Mouse (Mus musculus) thymus, postnatal 25 days (tissue): Measurements from ENCODE around the gene Hinfp.
"Not testable (repeated sequence)": the region's sequence is repeated elsewhere in the genome, so short reads cannot be mapped to it uniquely, and the experiment has no call there.

Source experiments
- DNase-seq: peaks from one replicate; pipeline ENCODE4 v3.0.0; 2022

Hinfp gene

DNA sequence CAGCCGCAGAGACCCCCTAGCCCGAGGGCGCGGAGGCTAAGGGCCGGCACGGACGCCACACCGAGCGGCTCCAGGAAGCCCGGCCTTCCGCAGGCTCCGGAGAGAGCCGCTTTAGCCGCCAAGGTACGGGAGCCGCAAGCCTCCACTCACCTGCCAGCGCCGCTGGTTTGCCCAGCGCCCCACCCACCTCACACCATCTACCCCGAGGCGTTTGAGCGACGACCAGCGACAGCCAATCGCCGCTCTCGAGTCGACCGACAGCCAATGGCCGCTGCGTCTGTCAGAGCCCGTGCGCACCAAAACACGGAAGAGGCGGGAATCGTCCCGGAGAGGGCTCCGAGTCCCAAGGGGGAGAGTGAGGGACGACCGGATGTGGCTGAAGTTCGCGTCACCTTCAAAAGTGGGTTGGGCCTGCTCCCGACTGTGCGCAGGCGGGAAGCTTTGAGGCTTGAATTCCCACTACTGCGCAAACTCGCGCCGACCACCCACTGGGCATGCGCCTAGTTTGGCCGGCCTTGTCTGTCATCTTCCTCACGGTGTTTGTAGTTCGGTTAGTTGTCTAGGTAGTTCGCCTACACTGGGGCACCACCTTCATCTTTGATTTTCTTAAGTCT lies at the start of gene Hinfp:
Hinfp (minus strand) TSS at position 206 of the 614 bp plus-strand sequence.
- peak; percentile 96 for DNase-seq

GRCm38 (mm10) chr9:44353142-44353541 lies 47.7 kb upstream of the Hinfp start:
- no peak for DNase-seq

- DNase-seq, result no peak
Measured at GRCm38 (mm10) chr9:44352337-44352736, 46.9 kb upstream of the Hinfp start.

GRCm38 (mm10) chr9:44351396-44351795 lies 45.9 kb upstream of the Hinfp start:
- no peak for DNase-seq

DNA sequence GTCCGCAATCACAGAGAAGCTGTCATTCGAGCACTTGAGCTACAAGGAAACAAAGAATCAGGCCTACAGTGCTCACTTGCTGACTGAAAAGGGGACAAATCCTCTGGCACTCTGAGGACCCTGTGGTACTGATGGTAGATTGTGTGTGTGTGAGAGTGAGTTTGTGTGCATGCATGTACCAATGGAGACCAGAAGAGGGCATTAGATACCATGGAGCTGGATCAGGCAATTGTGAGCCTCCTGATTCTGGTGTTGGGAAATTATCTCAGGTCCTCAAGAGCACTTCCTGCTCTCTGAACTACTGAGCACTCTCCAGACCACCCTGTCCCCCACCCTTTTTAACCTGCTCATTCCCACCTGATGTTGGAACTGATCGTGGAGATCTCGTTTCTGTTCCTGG lies 43.1 kb upstream of the Hinfp start:
- DNase-seq, result no peak

GRCm38 (mm10) chr9:44347621-44348020 lies 42.1 kb upstream of the Hinfp start:
- no peak for DNase-seq

- no peak for DNase-seq
Measured at GRCm38 (mm10) chr9:44347166-44347565, 41.7 kb upstream of the Hinfp start.

DNA sequence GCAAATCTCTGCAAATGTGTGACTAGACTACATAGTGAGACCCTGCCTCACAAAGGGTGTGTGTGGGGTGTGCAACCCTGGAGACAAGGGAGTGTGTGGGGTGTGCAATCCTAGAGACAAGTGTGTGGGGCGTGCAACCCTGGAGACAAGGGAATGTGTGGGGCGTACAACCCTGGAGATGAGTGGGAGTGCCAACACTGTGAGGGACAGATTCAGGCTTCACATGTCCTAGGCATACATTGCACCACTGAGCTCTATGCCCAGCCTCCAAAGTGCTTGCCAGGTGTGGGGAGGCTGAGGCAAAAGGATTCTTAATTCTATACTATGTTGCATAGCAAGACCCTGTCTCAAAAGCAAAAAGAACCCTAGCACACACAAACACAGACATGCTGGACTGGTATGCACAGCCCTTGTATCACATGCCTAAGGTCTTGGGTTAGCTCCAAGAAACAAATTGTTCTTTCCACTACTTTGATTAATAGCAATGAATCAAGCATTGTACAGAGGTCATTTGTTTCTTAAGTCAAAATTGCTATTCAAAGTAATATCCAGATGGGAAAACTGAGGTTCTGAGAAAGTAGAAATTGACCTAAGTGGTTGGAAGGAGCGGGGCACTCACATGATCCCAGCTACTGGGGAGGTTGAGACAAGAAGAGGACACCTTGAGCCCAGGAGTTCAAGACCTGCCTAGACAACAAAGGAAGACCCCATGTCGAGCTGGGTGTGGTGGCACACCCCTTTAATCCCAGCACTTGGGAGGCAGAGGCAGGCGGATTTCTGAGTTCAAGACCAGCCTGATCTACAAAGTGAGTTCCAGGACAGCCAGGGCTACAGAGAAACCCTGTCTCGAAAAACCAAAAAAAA lies 40.3 kb upstream of the Hinfp start:
- DNase-seq, result no peak

DNA sequence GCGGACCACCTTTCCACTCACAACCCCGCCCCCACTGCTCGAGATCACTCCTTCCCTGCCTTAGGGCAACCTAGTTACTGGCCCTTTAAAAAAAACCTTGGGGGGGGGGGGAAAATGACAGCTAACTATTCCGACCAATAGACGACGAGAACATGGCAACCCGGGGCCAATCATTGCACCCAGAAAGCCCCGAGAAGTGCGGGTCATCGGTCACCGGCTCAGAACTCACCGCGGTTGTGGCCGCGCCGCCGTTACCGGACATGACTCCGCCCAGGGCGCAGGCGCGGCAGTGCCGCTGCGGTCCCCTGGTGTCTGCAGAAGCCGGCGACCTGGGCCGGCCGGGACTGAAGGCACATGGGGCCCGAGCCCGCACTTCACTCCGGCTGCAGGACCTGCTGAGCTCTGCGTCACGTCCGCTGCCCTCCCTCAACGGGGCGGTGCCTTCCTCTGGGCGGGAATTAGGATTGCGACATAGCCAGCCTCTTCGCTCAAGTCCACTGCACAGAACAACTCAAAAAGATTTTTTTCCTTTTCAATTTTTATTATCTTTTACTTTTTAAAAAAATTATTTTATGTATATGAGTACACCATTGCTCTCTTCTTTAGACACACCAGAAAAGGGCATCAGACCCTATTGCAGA lies 38.4 kb upstream of the Hinfp start, which contains the start of gene Hmbs:
Hmbs (minus strand) TSS at position 448 of the 641 bp plus-strand sequence.
- peak; percentile 89 for DNase-seq

DNA sequence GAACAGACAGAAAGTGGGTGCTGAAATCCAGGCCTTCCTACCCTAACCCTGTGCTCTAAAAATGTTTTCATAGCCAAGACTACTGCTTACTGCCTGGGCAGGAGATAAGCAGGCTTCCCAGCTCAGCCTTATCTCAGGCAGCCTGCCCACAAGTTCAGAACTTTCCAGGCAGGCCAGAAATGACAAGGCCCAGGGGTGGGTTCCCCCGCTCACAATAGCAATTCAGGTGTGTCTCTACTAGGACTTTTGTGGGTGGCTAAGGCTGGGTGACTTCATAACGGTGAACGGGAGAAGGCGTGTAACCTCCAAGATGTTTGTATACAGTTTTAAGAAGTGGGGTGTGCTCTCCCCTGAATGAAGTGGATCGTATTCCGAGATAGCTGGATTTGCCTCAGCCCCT lies 37.8 kb upstream of the Hinfp start:
- DNase-seq, result no peak

DNA sequence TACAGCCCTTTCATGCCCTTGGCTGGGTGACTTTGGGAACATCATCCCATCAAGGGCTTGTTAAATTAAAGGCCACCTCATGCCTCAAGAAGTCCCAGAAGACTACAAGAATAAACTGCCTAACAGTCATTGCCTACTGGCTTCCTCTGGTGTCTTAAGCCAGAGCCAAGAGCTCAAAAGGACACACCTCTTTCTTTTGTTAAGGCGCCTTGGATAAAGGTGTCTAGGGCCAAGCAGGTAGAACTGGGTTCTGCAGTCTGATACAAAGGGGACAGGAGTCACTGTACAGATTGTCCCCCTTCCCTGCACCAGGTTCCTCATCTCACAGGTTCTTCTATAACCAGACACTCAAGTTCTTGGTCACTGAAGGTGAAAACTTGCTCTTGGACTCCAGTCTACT lies 37.1 kb upstream of the Hinfp start:
- DNase-seq, result no peak

DNA sequence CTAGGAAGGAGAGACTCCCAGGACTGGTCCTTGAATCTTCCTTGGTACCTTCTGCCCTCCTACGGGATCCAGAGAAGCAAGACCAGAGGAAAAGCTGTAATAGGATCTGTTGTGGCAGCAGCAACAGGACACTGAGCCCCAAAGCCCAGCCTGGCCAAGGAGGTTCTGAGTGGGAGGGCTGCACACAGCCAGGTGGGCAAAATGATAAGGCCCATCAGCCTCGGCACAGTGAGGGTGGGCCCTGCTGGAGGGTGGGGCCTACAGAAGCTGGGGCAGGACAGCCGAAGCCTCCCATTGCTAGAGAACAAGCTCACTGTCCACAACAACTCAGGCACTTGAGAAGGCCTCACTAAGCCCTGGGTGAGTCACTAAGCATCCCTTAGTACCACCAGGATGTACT lies 36.7 kb upstream of the Hinfp start:
- DNase-seq, result no peak

- DNase-seq, result no peak
Measured at GRCm38 (mm10) chr9:44341487-44341886, 36.0 kb upstream of the Hinfp start.

DNA sequence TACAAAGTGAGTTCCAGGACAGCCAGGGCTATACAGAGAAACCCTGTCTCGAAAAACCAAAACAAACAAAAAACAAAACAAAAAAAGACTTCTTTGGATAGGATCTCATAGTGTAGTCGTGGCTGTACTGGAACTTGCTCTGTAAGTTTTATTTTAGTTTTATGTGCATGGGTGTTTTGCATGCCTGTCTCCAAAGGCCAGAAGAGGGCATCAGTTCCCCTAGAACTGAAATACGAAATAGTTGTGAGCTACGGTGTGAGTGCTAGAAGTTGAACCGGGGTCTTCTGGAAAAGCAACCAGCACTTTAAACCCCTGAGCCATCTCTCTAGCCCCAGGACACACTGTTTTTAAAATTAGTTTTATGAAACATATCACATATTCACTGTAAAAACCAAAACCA lies 33.1 kb upstream of the Hinfp start:
- DNase-seq, result no peak

- DNase-seq, result no peak
Measured at GRCm38 (mm10) chr9:44337436-44338169, 32.1 kb upstream of the Hinfp start.

DNA sequence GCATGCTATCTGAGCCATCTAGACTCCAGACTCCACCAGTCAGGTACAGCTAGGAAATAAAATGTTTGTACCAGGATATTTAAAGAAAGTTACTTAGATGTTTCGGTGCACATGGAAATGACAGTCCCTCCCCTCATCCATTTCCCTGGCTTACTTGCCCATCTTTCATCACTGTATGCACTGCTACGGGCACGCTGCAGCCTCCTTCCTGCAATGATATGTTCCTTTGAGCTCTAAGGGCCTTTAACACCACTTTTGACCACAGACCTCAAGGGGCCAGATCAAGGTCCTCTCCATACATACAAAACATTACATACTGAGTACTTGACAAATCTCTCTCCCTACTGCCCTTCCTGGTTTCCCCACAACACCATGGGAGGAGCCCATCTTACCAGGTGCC lies 31.5 kb upstream of the Hinfp start:
- no peak for DNase-seq

GRCm38 (mm10) chr9:44336513-44336912 lies 31.0 kb upstream of the Hinfp start:
- DNase-seq, result not testable (repeated sequence)

DNA sequence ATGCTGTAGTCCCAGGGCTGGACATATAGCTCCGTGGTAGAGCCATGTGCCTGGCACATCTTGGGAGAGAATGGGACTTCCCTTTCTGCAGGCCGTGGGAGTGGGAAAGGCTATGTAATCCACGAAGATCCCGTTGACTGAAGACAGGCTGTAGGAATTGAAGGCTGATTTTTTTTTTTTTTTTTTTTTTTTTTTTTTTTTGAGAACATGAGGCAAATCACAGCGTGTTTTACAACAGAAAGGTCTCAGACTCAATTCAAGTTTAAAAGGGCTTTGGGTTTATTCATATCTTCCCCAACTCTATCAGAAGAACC lies 30.6 kb upstream of the Hinfp start:
- no peak for DNase-seq

DNA sequence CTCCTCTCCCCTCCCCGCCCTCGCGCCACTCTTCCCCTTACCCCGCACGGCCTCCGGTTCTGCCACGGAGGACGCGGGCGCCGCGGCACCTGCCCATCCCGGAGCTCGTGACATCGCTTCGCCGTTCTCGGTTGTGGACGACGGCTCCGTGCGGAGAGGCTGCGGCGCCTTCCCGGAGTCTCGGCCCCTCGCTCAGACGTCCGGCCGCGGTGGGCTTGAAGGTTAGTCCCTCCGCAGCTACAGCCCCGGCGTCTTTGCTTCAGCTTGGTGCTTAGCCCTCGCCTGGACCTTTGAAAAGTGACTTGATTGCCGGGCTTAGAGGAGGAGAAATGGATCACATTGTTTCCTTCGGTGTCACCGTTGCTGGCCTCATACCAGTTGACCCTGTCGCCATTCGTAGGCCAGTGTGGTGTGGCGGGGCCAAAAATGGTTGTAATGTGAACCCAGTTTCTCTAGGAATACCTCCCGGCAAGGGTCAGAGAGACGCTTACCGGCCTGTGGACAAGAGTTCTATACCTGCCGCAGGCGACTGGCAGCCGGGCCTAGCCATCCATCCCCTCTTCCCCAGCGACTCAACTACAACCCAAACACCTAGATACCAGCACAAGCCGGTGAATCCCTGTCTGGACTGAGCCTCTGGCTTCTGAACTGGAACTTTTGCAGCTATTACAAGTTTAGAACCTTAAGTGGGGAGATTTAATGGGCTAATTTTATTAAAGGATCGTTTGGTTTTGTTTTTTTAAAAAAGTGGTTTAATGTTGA lies 30.0 kb upstream of the Hinfp start:
- peak; percentile 59 for DNase-seq

DNA sequence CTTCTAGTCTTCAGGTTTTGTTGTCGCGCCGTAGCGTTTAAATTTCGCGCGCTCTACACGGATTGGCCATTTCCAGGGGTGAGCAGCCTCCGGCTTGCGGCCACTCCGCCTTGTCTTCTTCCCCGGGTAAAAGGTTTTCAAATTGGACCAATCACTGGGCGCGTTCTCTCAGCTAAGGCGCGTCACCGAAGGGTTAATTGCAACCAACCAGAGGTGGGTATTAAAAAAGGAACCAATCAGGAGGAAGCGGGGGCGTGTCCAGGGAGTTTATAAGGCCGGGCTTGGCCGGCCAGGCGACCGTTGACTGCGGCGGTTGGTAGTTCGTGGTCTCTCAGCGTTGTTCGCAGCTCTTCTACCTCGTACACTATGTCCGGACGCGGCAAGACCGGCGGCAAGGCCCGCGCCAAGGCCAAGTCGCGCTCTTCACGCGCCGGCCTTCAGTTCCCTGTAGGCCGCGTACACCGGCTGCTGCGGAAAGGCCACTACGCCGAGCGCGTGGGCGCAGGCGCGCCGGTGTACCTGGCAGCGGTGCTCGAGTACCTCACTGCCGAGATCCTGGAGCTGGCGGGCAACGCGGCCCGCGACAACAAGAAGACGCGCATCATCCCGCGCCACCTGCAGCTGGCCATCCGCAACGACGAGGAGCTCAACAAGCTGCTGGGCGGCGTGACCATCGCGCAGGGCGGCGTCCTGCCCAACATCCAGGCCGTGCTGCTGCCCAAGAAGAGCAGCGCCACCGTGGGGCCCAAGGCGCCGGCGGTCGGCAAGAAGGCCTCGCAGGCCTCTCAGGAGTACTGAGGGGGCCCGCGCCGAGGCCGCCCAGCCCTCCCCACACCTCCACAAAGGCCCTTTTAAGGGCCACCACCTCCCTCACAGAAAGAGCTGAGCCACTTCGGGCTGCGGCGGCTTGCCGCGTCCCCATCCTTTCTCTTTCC lies 29.2 kb upstream of the Hinfp start, which contains the start of gene H2afx:
H2afx (plus strand) TSS at position 299 of the 935 bp plus-strand sequence.
- peak; percentile 98 for DNase-seq

GRCm38 (mm10) chr9:44332918-44333638 lies 27.6 kb upstream of the Hinfp start:
- no peak for DNase-seq
